Mouse (Mus musculus) myocyte (in vitro differentiated cells): ENCODE data around the gene Ptgir. TPM values are rescaled to one million over a fixed set of nuclear protein-coding genes. Genes with fewer than 3 reads are reported as not detected.

Experiments used
- H3K27me3 ChIP-seq: one replicate; pipeline ENCODE4 v1.6.1; 2011; ENCODE audit not compliant: control insufficient read depth, insufficient read depth, insufficient read length
- H3K36me3 ChIP-seq: one replicate; pipeline ENCODE4 v1.6.1; 2011; ENCODE audit not compliant: control insufficient read depth, insufficient read depth
- H3K4me2 ChIP-seq: one replicate; pipeline ENCODE4 v1.6.1; 2011; ENCODE audit warnings: low read depth, control low read depth
- H3K4me3 ChIP-seq: one replicate; pipeline ENCODE4 v1.5.1; 2011; ENCODE audit warnings: mild to moderate bottlenecking, control low read depth, moderate library complexity
- H3K79me2 ChIP-seq: one replicate; pipeline ENCODE4 v1.6.1; 2011; ENCODE audit not compliant: control insufficient read depth, insufficient read depth
- H3ac ChIP-seq: one replicate; pipeline ENCODE4 v1.6.1; 2011; ENCODE audit not compliant: control insufficient read depth, insufficient read length
- CEBPB ChIP-seq: IDR thresholded peaks from 2 replicates; pipeline ENCODE4 v1.6.1; 2011; ENCODE audit warnings: mild to moderate bottlenecking, moderate library complexity; ENCODE audit not compliant: poor library complexity, insufficient read depth, severe bottlenecking
- E2F4 ChIP-seq: IDR thresholded peaks from one replicate; pipeline ENCODE4 v1.6.1; 2011; ENCODE audit warnings: mild to moderate bottlenecking, control low read depth, moderate library complexity; ENCODE audit not compliant: insufficient read depth
- MAX ChIP-seq: IDR thresholded peaks from one replicate; pipeline ENCODE4 v1.6.1; 2011; ENCODE audit warnings: low read depth, mild to moderate bottlenecking, control low read depth
- MYOD1 ChIP-seq, 3 experiments: IDR thresholded peaks; one replicate each; pipeline ENCODE4 v1.6.1; 2011; ENCODE audit warnings: control low read depth in 2 of 3, low read depth in 2 of 3, mild to moderate bottlenecking in 2 of 3, moderate library complexity in 1 of 3; ENCODE audit not compliant: insufficient read length in 2 of 3, control insufficient read depth in 1 of 3
- MYOG ChIP-seq, 3 experiments: IDR thresholded peaks; one replicate each; pipeline ENCODE4 v1.6.1; 2011; ENCODE audit warnings: control low read depth in 2 of 3, low read depth in 2 of 3, mild to moderate bottlenecking in 2 of 3; ENCODE audit not compliant: insufficient read length in 2 of 3, control insufficient read depth in 1 of 3, insufficient read depth in 1 of 3
- POLR2A ChIP-seq: IDR thresholded peaks from one replicate; pipeline ENCODE4 v1.6.1; 2011; ENCODE audit warnings: low read depth, mild to moderate bottlenecking, control low read depth, moderate library complexity; ENCODE audit not compliant: insufficient read length
- POLR2AphosphoS2 ChIP-seq: IDR thresholded peaks from one replicate; pipeline ENCODE4 v1.6.1; 2011; ENCODE audit warnings: low read depth, control low read depth; ENCODE audit not compliant: insufficient read length
- REST ChIP-seq: IDR thresholded peaks from one replicate; pipeline ENCODE4 v1.6.1; 2011; ENCODE audit warnings: mild to moderate bottlenecking, control low read depth, moderate library complexity; ENCODE audit not compliant: insufficient read depth, insufficient read length
- SRF ChIP-seq: IDR thresholded peaks from one replicate; pipeline ENCODE4 v1.6.1; 2011; ENCODE audit warnings: low read depth; ENCODE audit not compliant: control insufficient read depth, insufficient read length
- TCF12 ChIP-seq: IDR thresholded peaks from one replicate; pipeline ENCODE4 v1.6.1; 2011; ENCODE audit warnings: mild to moderate bottlenecking, control low read depth; ENCODE audit not compliant: poor library complexity, insufficient read depth, severe bottlenecking
- TCF3 ChIP-seq: IDR thresholded peaks from one replicate; pipeline ENCODE4 v1.6.1; 2011; ENCODE audit warnings: low read depth, control low read depth; ENCODE audit not compliant: insufficient read length
- USF1 ChIP-seq: IDR thresholded peaks from one replicate; pipeline ENCODE4 v1.6.1; 2011; ENCODE audit warnings: low read depth, mild to moderate bottlenecking, control low read depth, moderate library complexity
- polyA plus RNA-seq: library from polyadenylated mRNA; unstranded; fragments of >200 nt; fragmentation: generic; extraction: Trizol; gene quantifications from one replicate; pipeline ENCODE4 v1.2.1, GENCODE M21; 2012; ENCODE audit warnings: missing spikeins

The Ptgir gene
- polyA plus RNA-seq, 1 experiment = 2.6 TPM

GRCm38 (mm10) chr7:16879796-16880547 is 26.3 kb upstream of the Ptgir start:
- H3K4me3 ChIP-seq = no peak overlapping the region
- no peaks in the 10 kb centered on the region for H3K36me3 ChIP-seq
- H3K27me3 ChIP-seq = no peaks in the 10 kb centered on the region
- H3K4me2 ChIP-seq = peak overlapping the region; percentile 28
- TF ChIP-seq CEBPB = no peak
- TF ChIP-seq E2F4 = no peak
- TF ChIP-seq SRF = peak; percentile 84
- peak in 1 of 3 experiments; percentile 10 for TF ChIP-seq MYOG (IDR thresholded peaks at IDR 0.05; ENCODE audit: control insufficient read depth in 1 of 3, insufficient read depth in 1 of 3, insufficient read length in 2 of 3, low read depth in 2 of 3)
- no peak for TF ChIP-seq TCF3
- no peak for TF ChIP-seq POLR2AphosphoS2
- TF ChIP-seq MAX = no peak
- no peak for TF ChIP-seq MYOD1 (IDR thresholded peaks at IDR 0.05; ENCODE audit: control insufficient read depth in 1 of 3, insufficient read length in 2 of 3, low read depth in 2 of 3)
- no peak for TF ChIP-seq TCF12
- no peak for TF ChIP-seq USF1
- no peak for TF ChIP-seq POLR2A
- TF ChIP-seq REST = no peak
- H3K79me2 ChIP-seq = peaks cover 3% of the 10 kb centered on the region
- no peak overlapping the region for H3ac ChIP-seq

- H3K4me2 ChIP-seq = peak overlapping the region; percentile 28
- no peak overlapping the region for H3ac ChIP-seq
- peaks cover 2% of the 10 kb centered on the region for H3K79me2 ChIP-seq
- TF ChIP-seq POLR2AphosphoS2 (no peak), SRF (no peak), CEBPB (no peak), MAX (no peak), E2F4 (no peak), MYOG (IDR thresholded peaks at IDR 0.05; ENCODE audit: control insufficient read depth in 1 of 3, insufficient read depth in 1 of 3, insufficient read length in 2 of 3, low read depth in 2 of 3) (no peak), TCF3 (no peak), MYOD1 (IDR thresholded peaks at IDR 0.05; ENCODE audit: control insufficient read depth in 1 of 3, insufficient read length in 2 of 3, low read depth in 2 of 3) (no peak), USF1 (no peak), REST (no peak), TCF12 (no peak), POLR2A (no peak)
- no peaks in the 10 kb centered on the region for H3K27me3 ChIP-seq
- no peaks in the 10 kb centered on the region for H3K36me3 ChIP-seq
- H3K4me3 ChIP-seq = no peak overlapping the region
Observed at GRCm38 (mm10) chr7:16880615-16881014, 25.7 kb upstream of the Ptgir start.

GRCm38 (mm10) chr7:16883162-16883561 is 23.1 kb upstream of the Ptgir start:
- Histone ChIP-seq H3K27me3 (no peaks in the 10 kb centered on the region), H3K36me3 (no peaks in the 10 kb centered on the region), H3K4me3 (no peak overlapping the region), H3ac (no peak overlapping the region), H3K79me2 (no peaks in the 10 kb centered on the region), H3K4me2 (no peak overlapping the region)
- TF ChIP-seq MYOG (IDR thresholded peaks at IDR 0.05; ENCODE audit: control insufficient read depth in 1 of 3, insufficient read depth in 1 of 3, insufficient read length in 2 of 3, low read depth in 2 of 3) = no peak

DNA sequence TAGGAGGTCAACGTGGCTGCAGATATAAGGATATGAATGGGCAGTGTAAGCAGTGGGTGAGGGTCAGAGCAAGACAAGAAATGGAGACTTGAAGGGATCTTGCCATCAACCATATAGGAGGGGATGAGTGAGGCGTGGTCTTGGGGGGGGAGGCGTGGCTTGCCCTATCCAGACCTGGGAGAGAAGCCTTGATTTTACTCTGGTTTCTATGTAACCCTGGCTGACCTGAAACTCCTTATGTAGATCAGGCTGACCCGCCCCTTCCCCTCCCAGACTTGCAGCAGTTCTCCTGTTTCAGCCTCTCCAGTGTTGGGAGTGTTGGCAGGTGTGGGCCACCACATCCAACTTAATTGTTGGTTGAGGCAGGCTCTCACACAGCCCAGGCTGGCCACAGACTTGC is 22.0 kb upstream of the Ptgir start:
- Histone ChIP-seq H3K4me3 (no peak overlapping the region), H3ac (no peak overlapping the region), H3K79me2 (no peaks in the 10 kb centered on the region), H3K27me3 (no peaks in the 10 kb centered on the region), H3K36me3 (no peaks in the 10 kb centered on the region), H3K4me2 (no peak overlapping the region)
- TF ChIP-seq CEBPB (no peak), SRF (no peak), POLR2AphosphoS2 (no peak), MYOG (IDR thresholded peaks at IDR 0.05; ENCODE audit: control insufficient read depth in 1 of 3, insufficient read depth in 1 of 3, insufficient read length in 2 of 3, low read depth in 2 of 3) (no peak), MAX (no peak)

DNA sequence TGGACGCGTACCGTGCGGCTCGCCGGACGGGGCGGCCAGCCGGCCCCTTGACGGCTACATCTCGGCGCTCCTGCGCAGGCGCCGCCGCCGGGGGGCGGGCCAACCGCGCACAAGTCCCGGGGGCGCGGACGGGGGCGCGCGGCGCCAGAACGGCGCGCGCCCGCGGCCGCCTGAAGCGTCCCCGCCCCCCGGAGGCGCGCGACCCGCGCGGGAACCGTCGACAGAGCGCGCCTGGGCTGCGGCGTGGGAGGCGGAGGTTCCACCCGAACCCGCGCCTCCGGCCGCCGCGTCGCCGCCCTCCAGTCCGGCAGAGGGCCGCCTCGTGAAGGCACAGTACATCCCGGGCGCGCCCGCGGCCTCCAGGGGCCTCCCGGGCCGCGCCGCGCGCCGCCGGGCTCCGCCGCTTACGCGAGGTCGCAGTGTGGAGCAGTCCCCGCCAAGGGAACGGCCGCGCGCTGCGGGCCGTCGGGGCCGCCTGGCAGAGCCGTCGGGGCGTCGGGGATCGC is 21.0 kb upstream of the Ptgir start:
- H3ac ChIP-seq = no peak overlapping the region
- H3K27me3 ChIP-seq = no peaks in the 10 kb centered on the region
- no peak overlapping the region for H3K4me2 ChIP-seq
- H3K4me3 ChIP-seq = no peak overlapping the region
- no peaks in the 10 kb centered on the region for H3K79me2 ChIP-seq
- TF ChIP-seq MAX (no peak), TCF12 (no peak), REST (no peak), CEBPB (no peak), SRF (no peak), MYOG (IDR thresholded peaks at IDR 0.05; ENCODE audit: control insufficient read depth in 1 of 3, insufficient read depth in 1 of 3, insufficient read length in 2 of 3, low read depth in 2 of 3) (no peak), MYOD1 (IDR thresholded peaks at IDR 0.05; ENCODE audit: control insufficient read depth in 1 of 3, insufficient read length in 2 of 3, low read depth in 2 of 3) (no peak), USF1 (no peak), TCF3 (no peak)
- no peaks in the 10 kb centered on the region for H3K36me3 ChIP-seq
